Mouse (Mus musculus): Measurements from ENCODE around the gene Adh7. TPM values are rescaled to one million over a fixed set of nuclear protein-coding genes. Genes with fewer than 3 reads are reported as not detected.

The Adh7 gene
- under 1 TPM in 1 of 2 experiments, not detected in 1; 0.10 TPM for total RNA-seq (2021)
- long read RNA-seq, experiment 1 = 0 reads
- long read RNA-seq, experiment 2 = 0 reads

GRCm38 (mm10) chr3:138217631-138218264 lies at the start of gene Adh7:
Gene Adh7 (plus strand): TSS chr3:138217760.
- no peak within 1 kb of the TSS for H3K27ac ChIP-seq
- no peak for TF ChIP-seq CTCF (conservative IDR thresholded peaks at IDR 0.05)
- DNase-seq (ENCODE audit: low spot score in 2 of 2) = no peak
- H3K4me3 ChIP-seq = no peak within 1 kb of the TSS

GRCm38 (mm10) chr3:138173291-138173690 lies 44.3 kb upstream of the Adh7 start:
- Histone ChIP-seq H3K27ac (no peak overlapping the region), H3K4me3 (no peak overlapping the region)
- peak; percentile 55 for TF ChIP-seq CTCF (conservative IDR thresholded peaks at IDR 0.05)
- DNase-seq (ENCODE audit: low spot score in 2 of 2) = no peak

GRCm38 (mm10) chr3:138175551-138175950 lies 42.0 kb upstream of the Adh7 start:
- H3K4me3 ChIP-seq = no peak overlapping the region
- no peak for DNase-seq (ENCODE audit: low spot score in 2 of 2)
- no peak overlapping the region for H3K27ac ChIP-seq
- TF ChIP-seq CTCF (conservative IDR thresholded peaks at IDR 0.05) = no peak

GRCm38 (mm10) chr3:138182019-138182418 lies 35.5 kb upstream of the Adh7 start:
- no peak for TF ChIP-seq CTCF (conservative IDR thresholded peaks at IDR 0.05)
- Histone ChIP-seq H3K4me3 (no peak overlapping the region), H3K27ac (no peak overlapping the region)
- DNase-seq (ENCODE audit: low spot score in 2 of 2) = no peak

DNA sequence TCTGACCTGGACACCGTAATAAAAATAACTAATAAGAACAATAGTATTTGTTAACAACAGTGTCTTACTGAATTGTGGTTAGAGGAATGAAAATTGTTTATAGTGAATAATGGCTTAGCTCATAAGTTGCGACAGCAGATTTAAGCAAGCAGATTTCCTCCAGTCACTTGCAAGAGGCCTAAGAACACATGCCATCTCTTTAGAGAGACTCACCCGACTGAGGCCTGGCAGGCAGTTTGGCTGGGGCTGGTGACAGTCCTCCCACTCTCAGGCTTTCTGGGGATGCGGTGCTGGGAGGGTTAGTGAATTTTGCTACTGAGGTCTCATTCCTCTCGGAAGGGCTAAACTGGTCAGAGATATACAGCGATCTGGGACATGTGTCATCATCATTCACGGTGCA lies 34.2 kb upstream of the Adh7 start:
- DNase-seq (ENCODE audit: low spot score in 2 of 2) = no peak
- no peak overlapping the region for H3K4me3 ChIP-seq
- no peak overlapping the region for H3K27ac ChIP-seq
- TF ChIP-seq CTCF (conservative IDR thresholded peaks at IDR 0.05) = no peak

- no peak overlapping the region for H3K4me3 ChIP-seq
- no peak for DNase-seq (ENCODE audit: low spot score in 2 of 2)
- H3K27ac ChIP-seq = no peak overlapping the region
- no peak for TF ChIP-seq CTCF (conservative IDR thresholded peaks at IDR 0.05)
Observed at GRCm38 (mm10) chr3:138185290-138185689, 32.3 kb upstream of the Adh7 start.

DNA sequence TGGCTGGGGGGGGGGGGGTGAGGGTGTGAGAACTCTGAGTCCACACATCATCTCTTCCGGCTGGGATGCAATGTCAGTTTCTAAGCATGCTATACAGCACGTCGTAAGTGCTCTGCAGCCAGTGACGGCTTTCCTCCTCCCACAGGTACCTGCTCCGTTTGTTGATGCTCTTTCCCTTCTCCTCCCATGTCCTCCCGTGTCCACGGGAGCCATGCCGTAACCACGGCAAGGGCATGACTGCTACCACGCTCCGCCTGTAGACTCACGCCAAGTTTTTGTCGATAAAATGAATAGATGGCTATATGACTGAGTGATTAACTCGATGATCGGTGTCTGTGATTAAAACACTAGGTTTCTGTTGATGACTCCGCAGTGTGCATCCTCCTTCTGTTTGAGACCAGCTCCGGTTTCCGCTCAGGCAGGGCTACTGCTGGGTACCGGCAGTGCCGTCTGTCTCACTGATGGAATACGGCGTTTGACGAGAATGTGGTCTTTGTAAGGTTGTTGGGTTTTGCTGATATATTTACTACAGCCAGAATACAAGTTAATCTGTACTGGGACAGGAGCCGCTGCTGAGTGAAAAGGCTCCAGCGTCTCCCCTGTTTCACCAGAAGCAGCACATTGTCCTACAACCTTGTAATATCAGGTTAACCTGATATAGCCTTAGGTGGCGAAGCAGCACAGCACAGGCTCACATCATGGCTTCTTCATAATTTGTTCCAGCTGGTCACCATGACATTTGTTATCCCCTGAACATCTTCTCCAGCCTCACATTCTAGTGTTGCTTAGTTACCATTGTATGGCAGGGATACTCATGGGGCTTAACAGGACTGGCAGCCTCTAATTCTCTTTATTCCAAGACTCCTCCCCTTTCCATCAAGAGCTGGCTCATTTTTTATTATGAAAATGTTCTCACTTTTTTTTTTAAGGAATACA lies 31.3 kb upstream of the Adh7 start:
- DNase-seq (ENCODE audit: low spot score in 2 of 2) = no peak
- no peak overlapping the region for H3K27ac ChIP-seq
- no peak overlapping the region for H3K4me3 ChIP-seq
- TF ChIP-seq CTCF (conservative IDR thresholded peaks at IDR 0.05) = no peak

- TF ChIP-seq CTCF (conservative IDR thresholded peaks at IDR 0.05) = no peak
- Histone ChIP-seq H3K4me3 (no peak overlapping the region), H3K27ac (no peak overlapping the region)
- no peak for DNase-seq (ENCODE audit: low spot score in 2 of 2)
Observed at GRCm38 (mm10) chr3:138192260-138192659, 25.3 kb upstream of the Adh7 start.

- no peak for DNase-seq (ENCODE audit: low spot score in 2 of 2)
- H3K27ac ChIP-seq = no peak within 1 kb of the TSS
- TF ChIP-seq CTCF (conservative IDR thresholded peaks at IDR 0.05) = no peak
- no peak within 1 kb of the TSS for H3K4me3 ChIP-seq
Observed at GRCm38 (mm10) chr3:138193683-138194302, 23.8 kb upstream of the Adh7 start, which contains the start of gene 4930579F01Rik. Gene 4930579F01Rik (minus strand): TSS chr3:138193825.

DNA sequence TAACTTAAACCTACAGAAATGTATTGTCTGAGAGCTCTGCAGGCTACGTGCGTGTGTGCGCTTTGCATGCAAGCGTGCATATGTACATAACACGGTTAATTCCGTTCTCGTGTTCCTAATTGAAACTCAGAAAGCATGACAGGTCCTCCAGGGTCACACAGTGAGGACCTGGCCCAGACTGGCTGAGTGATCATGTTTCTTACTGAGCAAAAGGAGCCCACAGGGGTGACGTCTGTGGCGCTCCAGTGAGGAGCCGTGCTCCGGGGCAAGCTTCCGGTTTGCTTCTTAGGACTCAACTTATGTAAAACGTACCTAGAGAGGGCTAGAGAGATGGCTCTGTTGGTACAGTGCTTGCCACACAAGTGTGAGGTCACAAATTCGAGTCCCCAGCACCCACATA lies 20.5 kb upstream of the Adh7 start:
- Histone ChIP-seq H3K27ac (no peak overlapping the region), H3K4me3 (no peak overlapping the region)
- no peak for TF ChIP-seq CTCF (conservative IDR thresholded peaks at IDR 0.05)
- DNase-seq (ENCODE audit: low spot score in 2 of 2) = no peak

DNA sequence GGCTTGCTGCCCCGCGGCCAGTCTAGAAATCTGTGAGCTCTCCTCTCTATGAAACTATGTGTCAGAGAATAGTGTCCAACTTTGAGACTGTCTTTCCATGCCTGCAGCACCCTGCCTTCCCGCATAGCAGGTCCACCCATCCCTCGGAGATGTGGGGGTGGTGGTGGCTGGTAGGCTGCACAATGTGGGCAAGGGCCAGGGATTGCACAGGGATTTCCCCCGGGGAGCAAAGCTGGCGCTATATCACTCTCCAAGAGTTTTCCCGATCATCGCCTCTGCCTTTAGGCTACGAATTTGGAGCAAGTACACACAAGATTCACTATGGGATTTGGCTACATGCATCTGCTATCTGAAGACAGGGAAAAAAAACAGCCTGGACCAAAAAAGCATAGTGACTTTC lies 20.0 kb upstream of the Adh7 start:
- no peak overlapping the region; the same call in 1 of the 2 replicates for H3K4me3 ChIP-seq
- H3K27ac ChIP-seq = no peak overlapping the region
- no peak for TF ChIP-seq CTCF (conservative IDR thresholded peaks at IDR 0.05)
- DNase-seq (ENCODE audit: low spot score in 2 of 2) = no peak

- Histone ChIP-seq H3K27ac (no peak overlapping the region), H3K4me3 (peak overlapping the region; percentile 43)
- peak; percentile 84 to 94 for DNase-seq (ENCODE audit: low spot score in 2 of 2)
- TF ChIP-seq CTCF (conservative IDR thresholded peaks at IDR 0.05) = peak; percentile 95
Observed at GRCm38 (mm10) chr3:138197973-138198721, 19.4 kb upstream of the Adh7 start.

Data from layer of hippocampus, adult 2 months (tissue).